Mouse (Mus musculus): ENCODE results near the gene Scyl3.

DNA sequence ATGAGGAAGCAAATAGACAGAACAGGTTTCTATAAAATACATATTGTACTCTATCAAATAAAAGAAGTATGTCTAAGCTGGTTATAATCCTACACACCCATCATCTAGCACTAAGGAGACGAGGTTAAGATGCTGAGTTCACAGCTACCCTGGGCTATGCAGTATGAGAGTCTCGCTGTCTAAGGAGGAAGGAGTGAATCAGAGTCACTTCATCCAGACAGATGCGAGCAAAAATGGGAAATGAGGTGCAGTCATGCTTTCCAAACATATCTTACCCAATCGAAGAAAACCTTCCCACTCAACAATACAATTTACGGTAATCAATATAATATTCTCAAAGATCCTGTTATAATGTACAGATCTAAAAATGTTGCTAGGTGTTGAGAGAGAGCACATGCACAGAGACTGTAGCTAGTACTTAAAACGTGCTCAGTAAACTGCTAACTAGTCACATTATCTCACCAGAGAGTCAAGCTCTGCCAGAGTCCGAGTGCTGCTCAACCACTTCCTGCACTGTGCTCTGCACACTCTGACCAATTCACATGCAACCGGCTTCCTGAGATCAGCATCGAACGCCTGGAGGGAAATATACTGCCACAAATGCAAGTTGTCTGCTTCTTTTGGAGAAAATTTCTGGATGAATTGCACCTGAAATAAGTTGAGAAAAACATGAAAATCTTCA is 35.2 kb downstream of the Scyl3 start:
- TF ChIP-seq CTCF (IDR thresholded peaks at IDR 0.05) (no peak), EP300 (IDR thresholded peaks at IDR 0.05) (no peak)
